Mouse (Mus musculus): Measurements from ENCODE around the gene Apol11b. TPM values are rescaled to one million over a fixed set of nuclear protein-coding genes. Genes with fewer than 3 reads are reported as not detected.

Apol11b gene
- polyA plus RNA-seq, 1 experiment from 2014 or later: not detected

- Histone ChIP-seq H3K27ac (ENCODE audit: low read depth, low read length) (no peak overlapping the region), H3K27me3 (ENCODE audit: control insufficient read depth, insufficient read depth, low read length) (no peaks in the 10 kb centered on the region)
Measured at GRCm38 (mm10) chr15:77587026-77587425, 56.1 kb downstream of the Apol11b start.

More at GRCm38 (mm10) chr15:77587026-77587425, 56.1 kb downstream of the Apol11b start:
- H3K9ac ChIP-seq (ENCODE audit: low read depth, low read length): no peak overlapping the region
- no peak for ATAC-seq (replicated peaks; ENCODE audit: insufficient number of reproducible peaks, low FRiP score, low TSS enrichment)
- no peak overlapping the region for H3K4me2 ChIP-seq
- H3K9me3 ChIP-seq (replicated peaks; ENCODE audit: control insufficient read depth, low read length): peaks cover 9% of the 10 kb centered on the region
- H3K36me3 ChIP-seq (ENCODE audit: control insufficient read depth, insufficient read depth, low read length): no peaks in the 10 kb centered on the region
- no peaks in the 10 kb centered on the region for H3K4me1 ChIP-seq (ENCODE audit: control insufficient read depth, insufficient read depth, low read length)
- H3K4me3 ChIP-seq (ENCODE audit: low read depth, low read length): no peak overlapping the region

Other genes with a start within 250 kb of the Apol11b start
- 0.13 TPM in 1 of 2 replicates, not detected in the other for gene Apol7a, start 244.2 kb downstream of the Apol11b start, polyA plus RNA-seq (2014; fragmentation: Nextera tagmentation; extraction: Ambion mirVana)
- gene Apol9a, start 232.2 kb downstream of the Apol11b start, polyA plus RNA-seq (2014; fragmentation: Nextera tagmentation; extraction: Ambion mirVana): 0.23 and 0.52 TPM in 2 replicates
- gene Apol7b, start 195.8 kb downstream of the Apol11b start, polyA plus RNA-seq (2014; fragmentation: Nextera tagmentation; extraction: Ambion mirVana): not detected in 2 replicates
- gene Apol10a, start 166.2 kb downstream of the Apol11b start, polyA plus RNA-seq (2014; fragmentation: Nextera tagmentation; extraction: Ambion mirVana): not detected in 2 replicates
- not detected in 2 replicates for gene Apol11a, start 135.0 kb downstream of the Apol11b start, polyA plus RNA-seq (2014; fragmentation: Nextera tagmentation; extraction: Ambion mirVana)
- gene Apol7c, start 110.0 kb downstream of the Apol11b start, polyA plus RNA-seq (2014; fragmentation: Nextera tagmentation; extraction: Ambion mirVana): not detected in 2 replicates
- gene 1700025B11Rik, start 81.4 kb downstream of the Apol11b start, polyA plus RNA-seq (2014; fragmentation: Nextera tagmentation; extraction: Ambion mirVana): not detected in 2 replicates
- gene Apol10b, start 47.2 kb downstream of the Apol11b start, polyA plus RNA-seq (2014; fragmentation: Nextera tagmentation; extraction: Ambion mirVana): not detected in 2 replicates
- not detected in 2 replicates for gene Gm36245, start 44.0 kb downstream of the Apol11b start, polyA plus RNA-seq (2014; fragmentation: Nextera tagmentation; extraction: Ambion mirVana)
- gene Apol7e, start 55.6 kb upstream of the Apol11b start, polyA plus RNA-seq (2014; fragmentation: Nextera tagmentation; extraction: Ambion mirVana): 0.13 TPM in 1 of 2 replicates, not detected in the other
- 0.11 and 0.52 TPM in 2 replicates for gene Apol9b, start 85.8 kb upstream of the Apol11b start, polyA plus RNA-seq (2014; fragmentation: Nextera tagmentation; extraction: Ambion mirVana)
- gene Apol8, start 113.7 kb upstream of the Apol11b start, polyA plus RNA-seq (2014; fragmentation: Nextera tagmentation; extraction: Ambion mirVana): 0.67 and 0.89 TPM in 2 replicates
- gene Myh9, start 198.9 kb upstream of the Apol11b start, polyA plus RNA-seq (2014; fragmentation: Nextera tagmentation; extraction: Ambion mirVana): 30.4 and 31.8 TPM in 2 replicates